Mouse (Mus musculus): ENCODE data around the gene Cd2.

- TF ChIP-seq CTCF (IDR thresholded peaks at IDR 0.05; ENCODE audit: low read depth, low read length), result no peak
- no peak for TF ChIP-seq POLR2A (IDR thresholded peaks at IDR 0.05; ENCODE audit: extremely low read depth, insufficient read depth, low read length)
These were observed 35.6 kb downstream of the Cd2 start for GRCm38 (mm10) chr3:101252141-101252540.

Data from liver, adult 2 months (tissue).